Comparison of ENCODE assay signal across 23 mouse cellular contexts in the genomic region with DNA sequence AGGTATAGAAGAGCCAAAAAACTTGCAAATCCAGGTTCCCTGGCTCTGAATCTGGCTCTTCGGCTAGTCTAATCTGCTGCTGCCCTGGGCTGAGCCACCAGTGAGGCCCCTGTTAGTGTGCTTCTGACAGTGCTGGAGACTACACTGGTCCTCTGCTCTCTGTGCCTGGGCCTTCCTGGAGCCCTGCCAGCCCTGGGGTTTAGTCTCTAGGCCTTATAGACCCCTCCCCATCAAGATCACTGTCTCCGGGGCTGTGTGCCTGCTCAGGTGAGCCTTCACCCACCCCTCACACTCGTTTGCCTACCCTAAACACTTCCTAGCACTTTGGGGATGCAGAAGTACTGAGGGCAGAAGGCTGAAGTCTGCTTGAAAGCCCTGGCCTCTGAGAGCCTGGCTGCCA. TPM values are rescaled to one million over a fixed set of nuclear protein-coding genes. Genes with fewer than 3 reads are reported as not detected.
A peak's percentile ranks its signal among the peaks of the same experiment; 100 is the strongest.
DNase-seq lines count a peak whose midpoint lies in the region; ATAC-seq and TF ChIP-seq lines count a peak whose summit lies in the region.
"Had no signal": no experiment of that assay in that cellular context is flagged by ENCODE, and none has a peak within 500 bp of the region (broad histone marks: within the 10 kb centered on the region; RNA-seq: fewer than 3 reads in every experiment).

No protein-coding gene starts in this region.

- DNase-seq in embryonic facial prominence, embryonic 10.5 days (ENCODE audit: low spot score) = no peak
- no peak for DNase-seq in heart, postnatal 14 days
- no peak for DNase-seq in liver, adult 2 months (ENCODE audit: extremely low read depth, low read depth, low spot score)
- no peak for DNase-seq in layer of hippocampus, adult 9-10 months (ENCODE audit: low spot score)
- DNase-seq: adrenal gland, adult 8-10 months; spleen, adult 18-20 months had no signal

- no peak overlapping the region for H3K4me2 ChIP-seq in embryonic facial prominence, embryonic 13.5 days
- peak overlapping the region; percentile 52 for H3K4me2 ChIP-seq in heart, embryonic 13.5 days
- no peak overlapping the region for H3K4me2 ChIP-seq in liver, embryonic 12.5 days
- H3K4me2 ChIP-seq: embryonic facial prominence, embryonic 15.5 days; kidney, embryonic 15.5 days; limb, embryonic 13.5 days; liver, embryonic 15.5 days; stomach, embryonic 15.5 days had no signal

- H3K79me2 ChIP-seq in liver, adult 2 months (ENCODE audit: control insufficient read depth, insufficient read depth, low read length) = 0 out of 2 replicates have a peak, but pooled peaks cover 3% of the 10 kb centered on the region

- H3K36me3 ChIP-seq in embryonic facial prominence, embryonic 13.5 days = no peaks in the 10 kb centered on the region
- H3K36me3 ChIP-seq in embryonic facial prominence, embryonic 10.5 days (replicated peaks) = no peaks in the 10 kb centered on the region
- no peaks in the 10 kb centered on the region; the same call in 1 of the 2 replicates for H3K36me3 ChIP-seq in heart, embryonic 13.5 days
- H3K36me3 ChIP-seq in liver, adult 2 months (ENCODE audit: control insufficient read depth, insufficient read depth, low read length) = no peaks in the 10 kb centered on the region
- H3K36me3 ChIP-seq in liver, embryonic 12.5 days = no peaks in the 10 kb centered on the region
- H3K36me3 ChIP-seq: embryonic facial prominence, embryonic 15.5 days; kidney, embryonic 15.5 days; limb, embryonic 13.5 days; liver, embryonic 15.5 days; stomach, embryonic 15.5 days had no signal

- H3K27ac ChIP-seq in embryonic facial prominence, embryonic 13.5 days = no peak overlapping the region
- H3K27ac ChIP-seq in embryonic facial prominence, embryonic 10.5 days (replicated peaks) = no peak overlapping the region
- H3K27ac ChIP-seq in heart, embryonic 13.5 days (replicated peaks) = peak overlapping the region; percentile 89
- H3K27ac ChIP-seq in liver, adult 2 months (replicated peaks; ENCODE audit: insufficient read depth, low read depth, low read length) = no peak overlapping the region
- H3K27ac ChIP-seq in liver, embryonic 12.5 days = no peak overlapping the region
- peak overlapping the region; percentile 36 for H3K27ac ChIP-seq in bone marrow macrophage, adult 2 months (ENCODE audit: insufficient read depth, low read depth, low read length)
- H3K27ac ChIP-seq: embryonic facial prominence, embryonic 15.5 days; kidney, embryonic 15.5 days; limb, embryonic 13.5 days; liver, embryonic 15.5 days; stomach, embryonic 15.5 days had no signal

- intact Hi-C loops in heart, postnatal 14 days (cut with DNase I) = no loop called here

- H3K27me3 ChIP-seq in embryonic facial prominence, embryonic 13.5 days = peaks cover 40% of the 10 kb centered on the region
- peaks cover 57% of the 10 kb centered on the region for H3K27me3 ChIP-seq in embryonic facial prominence, embryonic 10.5 days (replicated peaks; ENCODE audit: low read depth, poor library complexity, severe bottlenecking)
- H3K27me3 ChIP-seq in heart, embryonic 13.5 days (replicated peaks) = peaks cover 25% of the 10 kb centered on the region
- H3K27me3 ChIP-seq in liver, adult 2 months (ENCODE audit: control insufficient read depth, insufficient read depth, low read length) = no peaks in the 10 kb centered on the region
- peaks cover 59% of the 10 kb centered on the region for H3K27me3 ChIP-seq in liver, embryonic 12.5 days (replicated peaks)
- H3K27me3 ChIP-seq: Patski had no signal

- H3K9me3 ChIP-seq in embryonic facial prominence, embryonic 13.5 days = no peaks in the 10 kb centered on the region
- H3K9me3 ChIP-seq in embryonic facial prominence, embryonic 10.5 days = no peaks in the 10 kb centered on the region
- no peaks in the 10 kb centered on the region for H3K9me3 ChIP-seq in heart, embryonic 13.5 days
- H3K9me3 ChIP-seq in liver, embryonic 12.5 days (replicated peaks) = no peaks in the 10 kb centered on the region
- H3K9me3 ChIP-seq: embryonic facial prominence, embryonic 15.5 days; kidney, embryonic 15.5 days; limb, embryonic 13.5 days; liver, embryonic 15.5 days; stomach, embryonic 15.5 days had no signal

- no peak for TF ChIP-seq CTCF in liver, adult 2 months (IDR thresholded peaks at IDR 0.05; ENCODE audit: low read depth, low read length)
- no peak for TF ChIP-seq CTCF in bone marrow macrophage, adult 2 months (IDR thresholded peaks at IDR 0.05; ENCODE audit: low read depth, low read length)

- no peak overlapping the region for H3K4me3 ChIP-seq in embryonic facial prominence, embryonic 13.5 days
- H3K4me3 ChIP-seq in embryonic facial prominence, embryonic 10.5 days = no peak overlapping the region
- H3K4me3 ChIP-seq in heart, embryonic 13.5 days = no peak overlapping the region
- no peak overlapping the region for H3K4me3 ChIP-seq in liver, adult 2 months (ENCODE audit: insufficient read depth, low read depth, low read length)
- H3K4me3 ChIP-seq in liver, embryonic 12.5 days = no peak overlapping the region
- no peak overlapping the region for H3K4me3 ChIP-seq in bone marrow macrophage, adult 2 months (ENCODE audit: insufficient read depth, low read length)
- H3K4me3 ChIP-seq: embryonic facial prominence, embryonic 15.5 days; kidney, embryonic 15.5 days; limb, embryonic 13.5 days; liver, embryonic 15.5 days; stomach, embryonic 15.5 days had no signal

- no peak for TF ChIP-seq POLR2A in liver, adult 2 months (IDR thresholded peaks at IDR 0.05; ENCODE audit: extremely low read depth, insufficient read depth, low read length)
- no peak for TF ChIP-seq POLR2A in bone marrow macrophage, adult 2 months (IDR thresholded peaks at IDR 0.05; ENCODE audit: borderline replicate concordance, low read depth, low read length)

- H3K4me1 ChIP-seq in embryonic facial prominence, embryonic 13.5 days = peaks cover 8% of the 10 kb centered on the region; the same call in 1 of the 2 replicates
- H3K4me1 ChIP-seq in embryonic facial prominence, embryonic 10.5 days = peaks cover 16% of the 10 kb centered on the region
- H3K4me1 ChIP-seq in heart, embryonic 13.5 days = peaks cover 83% of the 10 kb centered on the region
- H3K4me1 ChIP-seq in liver, adult 2 months (ENCODE audit: control insufficient read depth, insufficient read depth, low read length) = peaks cover 5% of the 10 kb centered on the region; the same call in 1 of the 2 replicates
- peaks cover 2% of the 10 kb centered on the region for H3K4me1 ChIP-seq in liver, embryonic 12.5 days
- peaks cover 66% of the 10 kb centered on the region for H3K4me1 ChIP-seq in bone marrow macrophage, adult 2 months (ENCODE audit: control insufficient read depth, insufficient read depth, low read length)

- ATAC-seq in embryonic facial prominence, embryonic 13.5 days (ENCODE audit: insufficient number of reproducible peaks, insufficient read depth, low FRiP score, low TSS enrichment, low read depth) = no peak
- no peak for ATAC-seq in heart, embryonic 13.5 days (ENCODE audit: extremely low read depth, insufficient number of reproducible peaks, low FRiP score, low TSS enrichment)
- no peak for ATAC-seq in liver, embryonic 12.5 days
- ATAC-seq: CD4-positive, CD25-positive, alpha-beta regulatory T cell, adult 4 months; hindbrain, embryonic 16.5 days; intestine, postnatal 0 days; Patski had no signal

- 61% methylated on average over 3 of the region's 3 CpGs for WGBS in embryonic facial prominence, embryonic 13.5 days
- 74% methylated on average over 3 of the region's 3 CpGs for WGBS in embryonic facial prominence, embryonic 10.5 days
- WGBS in heart, embryonic 13.5 days = 41% methylated on average over 3 of the region's 3 CpGs
- 72% methylated on average over 3 of the region's 3 CpGs for WGBS in liver, adult 2 months
- 44% methylated on average over 3 of the region's 3 CpGs for WGBS in liver, embryonic 12.5 days (ENCODE audit: insufficient replicate concordance)

- 0 out of 2 replicates have a peak overlapping the region, but pooled peaks have one; percentile 11 for H3K9ac ChIP-seq in embryonic facial prominence, embryonic 13.5 days
- H3K9ac ChIP-seq in heart, embryonic 13.5 days = peak overlapping the region; percentile 65
- H3K9ac ChIP-seq in liver, adult 2 months (ENCODE audit: low read depth, low read length) = peak overlapping the region; percentile 20; the same call in 1 of the 2 replicates
- H3K9ac ChIP-seq in liver, embryonic 12.5 days = no peak overlapping the region
- H3K9ac ChIP-seq: embryonic facial prominence, embryonic 15.5 days; kidney, embryonic 15.5 days; limb, embryonic 13.5 days; liver, embryonic 15.5 days; stomach, embryonic 15.5 days had no signal

RNA-seq across cellular contexts. Expression of gene 6430548M08Rik, which starts 5.5 kb away (rescaled TPM):
- 3.7 and 3.8 TPM in 2 replicates for polyA plus RNA-seq in embryonic facial prominence, embryonic 13.5 days (2015; fragmentation: Nextera tagmentation; extraction: Ambion mirVana)
- polyA plus RNA-seq in embryonic facial prominence, embryonic 10.5 days (2016; fragmentation: Nextera tagmentation; extraction: Ambion mirVana) = 3.1 and 3.4 TPM in 2 replicates
- polyA plus RNA-seq in heart, embryonic 13.5 days (2015; fragmentation: Nextera tagmentation; extraction: Ambion mirVana) = 8.2 and 10.6 TPM in 2 replicates
- total RNA-seq in heart, postnatal 14 days (2021) = 10 to 100 TPM; 11.7 to 13.3 TPM
- total RNA-seq in liver, adult 2 months (2014; rRNA removed) = 2.9 and 3.0 TPM in 2 replicates
- 2.0 and 2.4 TPM in 2 replicates for polyA plus RNA-seq in liver, adult 2 months (2012; rRNA removed)
- polyA plus RNA-seq in liver, embryonic 12.5 days (2016; fragmentation: Nextera tagmentation; extraction: Ambion mirVana) = 1.8 and 2.5 TPM in 2 replicates
- polyA plus RNA-seq in bone marrow macrophage, adult 2 months (2012; ENCODE audit: insufficient read depth, insufficient read length, missing spikeins) = 40.4 and 43.2 TPM in 2 replicates

RNA-seq across cellular contexts. Expression of gene Zdhhc7, which starts 18.1 kb away (rescaled TPM):
- 31.2 and 36.0 TPM in 2 replicates for polyA plus RNA-seq in embryonic facial prominence, embryonic 13.5 days (2015; fragmentation: Nextera tagmentation; extraction: Ambion mirVana)
- polyA plus RNA-seq in embryonic facial prominence, embryonic 10.5 days (2016; fragmentation: Nextera tagmentation; extraction: Ambion mirVana) = 30.0 and 33.0 TPM in 2 replicates
- 29.2 and 31.0 TPM in 2 replicates for polyA plus RNA-seq in heart, embryonic 13.5 days (2015; fragmentation: Nextera tagmentation; extraction: Ambion mirVana)
- 10 to 100 TPM; 41.5 to 42.2 TPM for total RNA-seq in heart, postnatal 14 days (2021)
- 9.6 and 14.4 TPM in 2 replicates for total RNA-seq in liver, adult 2 months (2014; rRNA removed)
- 25.4 and 27.1 TPM in 2 replicates for polyA plus RNA-seq in liver, adult 2 months (2012; rRNA removed)
- 26.0 and 26.1 TPM in 2 replicates for polyA plus RNA-seq in liver, embryonic 12.5 days (2016; fragmentation: Nextera tagmentation; extraction: Ambion mirVana)
- 33.5 and 36.9 TPM in 2 replicates for polyA plus RNA-seq in bone marrow macrophage, adult 2 months (2012; ENCODE audit: insufficient read depth, insufficient read length, missing spikeins)

RNA-seq across cellular contexts. Expression of gene Fam92b, which starts 57.8 kb away (rescaled TPM):
- 1.3 and 1.7 TPM in 2 replicates for polyA plus RNA-seq in embryonic facial prominence, embryonic 13.5 days (2015; fragmentation: Nextera tagmentation; extraction: Ambion mirVana)
- polyA plus RNA-seq in embryonic facial prominence, embryonic 10.5 days (2016; fragmentation: Nextera tagmentation; extraction: Ambion mirVana) = 0.83 and 0.86 TPM in 2 replicates
- not detected in 2 replicates for polyA plus RNA-seq in heart, embryonic 13.5 days (2015; fragmentation: Nextera tagmentation; extraction: Ambion mirVana)
- total RNA-seq in heart, postnatal 14 days (2021) = not detected
- not detected in 2 replicates for total RNA-seq in liver, adult 2 months (2014; rRNA removed)
- polyA plus RNA-seq in liver, adult 2 months (2012; rRNA removed) = not detected in 2 replicates
- not detected in 2 replicates for polyA plus RNA-seq in liver, embryonic 12.5 days (2016; fragmentation: Nextera tagmentation; extraction: Ambion mirVana)
- not detected in 2 replicates for polyA plus RNA-seq in bone marrow macrophage, adult 2 months (2012; ENCODE audit: insufficient read depth, insufficient read length, missing spikeins)
- total RNA-seq: ES-E14; gastrocnemius, adult 18-20 months; granulocyte monocyte progenitor cell, adult 5-6 weeks had no signal
- polyA plus RNA-seq: CD4-positive, CD25-positive, alpha-beta regulatory T cell, adult 4 months; intestine, postnatal 0 days; limb, embryonic 13.5 days; liver, embryonic 15.5 days; urinary bladder, adult 2 months had no signal

Comparison
In these comparisons a context has a peak if more than half of its experiments do, and no peak if none do; other contexts are left out.
1. H3K27ac ChIP-seq: peak in heart, embryonic 13.5 days (single experiment) and bone marrow macrophage, adult 2 months (single experiment); none in embryonic facial prominence, embryonic 13.5 days (single experiment), embryonic facial prominence, embryonic 10.5 days (single experiment), liver, adult 2 months (single experiment) and liver, embryonic 12.5 days (single experiment).